Mouse (Mus musculus) liver, postnatal 0 days (tissue): Measurements from ENCODE around the gene Ppcs. TPM values are rescaled to one million over a fixed set of nuclear protein-coding genes. Genes with fewer than 3 reads are reported as not detected.

ENCODE experiments used
- ATAC-seq: fragments of 200-750 bp; cut with Nextera tagmentation; 2 replicates; pipeline ENCODE4 v1.8.0; 2017; ENCODE audit warnings: mild to moderate bottlenecking, moderate library complexity
- DNase-seq: peaks from one replicate; pipeline ENCODE4 v3.0.0-alpha.2; 2016
- H3K27ac ChIP-seq: fragments of 300-500 bp; sonication (generic); 2 replicates; pipeline ENCODE4 v1.5.1; 2014; ENCODE audit warnings: antibody characterized with exemption, moderate library complexity, mild to moderate bottlenecking, low read depth
- H3K27me3 ChIP-seq: fragments of 300-500 bp; sonication (generic); 2 replicates; pipeline ENCODE4 v1.6.1; 2014; ENCODE audit warnings: low read length, control low read depth, mixed read lengths; ENCODE audit not compliant: insufficient read depth
- H3K36me3 ChIP-seq: fragments of 300-500 bp; sonication (generic); replicated peaks from 2 replicates; pipeline ENCODE4 v1.6.1; 2014; ENCODE audit warnings: mild to moderate bottlenecking, control low read depth, low read length, moderate library complexity, mixed read lengths; ENCODE audit not compliant: insufficient read depth
- H3K4me1 ChIP-seq: fragments of 300-500 bp; sonication (generic); 2 replicates; pipeline ENCODE4 v1.6.1; 2014; ENCODE audit warnings: antibody characterized with exemption, mild to moderate bottlenecking, control low read depth; ENCODE audit not compliant: insufficient read depth
- H3K4me2 ChIP-seq: fragments of 300-500 bp; sonication (generic); 2 replicates; pipeline ENCODE4 v1.6.1; 2014; ENCODE audit warnings: low read depth, mild to moderate bottlenecking, low read length, moderate library complexity, mixed read lengths
- H3K4me3 ChIP-seq: fragments of 300-500 bp; sonication (generic); 2 replicates; pipeline ENCODE4 v1.5.1; 2014; ENCODE audit warnings: low read depth, low read length
- H3K9ac ChIP-seq: fragments of 300-500 bp; sonication (generic); replicated peaks from 2 replicates; pipeline ENCODE4 v1.6.1; 2014; ENCODE audit warnings: mild to moderate bottlenecking, moderate library complexity
- H3K9me3 ChIP-seq: fragments of 300-500 bp; sonication (generic); 2 replicates; pipeline ENCODE4 v1.6.1; 2016; ENCODE audit warnings: mild to moderate bottlenecking, control low read depth, low read length, mixed read lengths
- CTCF ChIP-seq: sonication (generic); IDR thresholded peaks from 2 replicates; pipeline ENCODE4 v1.5.1; 2016; ENCODE audit warnings: antibody characterized with exemption, low read depth
- EP300 ChIP-seq: IDR thresholded peaks from 2 replicates; pipeline ENCODE4 v1.6.1; 2016; ENCODE audit warnings: antibody characterized with exemption, low read depth, mild to moderate bottlenecking
- WGBS: fragments of 180-500 bp; shearing (Covaris S2); extraction: QIAGEN DNeasy Blood & Tissue Kit; methylation state at CpG from one replicate; pipeline ENCODE4 v1.1.7; 2014; ENCODE audit not compliant: insufficient replicate concordance; 5-methylcytosine and 5-hydroxymethylcytosine counted together
- polyA plus RNA-seq: library from polyadenylated mRNA; unstranded; fragments of >200 nt; fragmentation: Nextera tagmentation; extraction: Ambion mirVana; gene quantifications from 2 replicates; pipeline ENCODE4 v1.2.1, GENCODE M21; 2015

The Ppcs gene
- 33.0 and 37.0 TPM in 2 replicates for polyA plus RNA-seq

- Histone ChIP-seq H3K9me3 (no peaks in the 10 kb centered on the region), H3K4me3 (peak within 1 kb of the TSS; percentile 69), H3K27ac (peak within 1 kb of the TSS; percentile 92), H3K9ac (peak within 1 kb of the TSS; percentile 84), H3K4me2 (peak within 1 kb of the TSS; percentile 94), H3K4me1 (peaks cover 46% of the 10 kb centered on the region), H3K36me3 (no peaks in the 10 kb centered on the region; the same call in 1 of the 2 replicates), H3K27me3 (no peaks in the 10 kb centered on the region)
- peak; percentile 47 for TF ChIP-seq CTCF
- 0 out of 2 replicates have a peak, but pooled peaks have one; percentile 42 for TF ChIP-seq EP300
- WGBS = under 1% methylated on average over 52 of the region's 52 CpGs
- ATAC-seq (peak; percentile 92), DNase-seq (peak; percentile 92)
Observed at GRCm38 (mm10) chr4:119422294-119422964, at the start of gene Ppcs, which contains the start of gene Zmynd12. Gene Ppcs (minus strand): TSS chr4:119422420. Gene Zmynd12 (plus strand): TSS chr4:119422814.

- DNase-seq (peak; percentile 52), ATAC-seq (peak; percentile 43; the same call in 1 of the 2 replicates)
- Histone ChIP-seq H3K9ac (no peak overlapping the region), H3K4me2 (no peak overlapping the region), H3K27me3 (no peaks in the 10 kb centered on the region), H3K4me1 (no peaks in the 10 kb centered on the region), H3K9me3 (no peaks in the 10 kb centered on the region), H3K36me3 (no peaks in the 10 kb centered on the region), H3K4me3 (no peak overlapping the region), H3K27ac (no peak overlapping the region)
- 49% methylated on average over 16 of the region's 16 CpGs for WGBS
- TF ChIP-seq CTCF (no peak), EP300 (no peak)
Observed at GRCm38 (mm10) chr4:119467720-119468380, 45.6 kb upstream of the Ppcs start.

GRCm38 (mm10) chr4:119465841-119466240 is 43.6 kb upstream of the Ppcs start:
- Histone ChIP-seq H3K27ac (no peak overlapping the region), H3K9ac (no peak overlapping the region), H3K4me2 (no peak overlapping the region), H3K27me3 (no peaks in the 10 kb centered on the region), H3K4me1 (no peaks in the 10 kb centered on the region), H3K36me3 (no peaks in the 10 kb centered on the region), H3K4me3 (no peak overlapping the region), H3K9me3 (no peaks in the 10 kb centered on the region)
- TF ChIP-seq CTCF (no peak), EP300 (no peak)
- ATAC-seq (no peak), DNase-seq (no peak)
- 81% methylated on average over 5 of the region's 5 CpGs for WGBS

- no peak overlapping the region for H3K4me3 ChIP-seq
- H3K4me1 ChIP-seq = no peaks in the 10 kb centered on the region
- no peak overlapping the region for H3K9ac ChIP-seq
- DNase-seq = no peak
- H3K9me3 ChIP-seq = no peaks in the 10 kb centered on the region
- ATAC-seq = no peak
- H3K36me3 ChIP-seq = no peaks in the 10 kb centered on the region
- WGBS = 56% methylated on average over 13 of the region's 13 CpGs
- H3K27me3 ChIP-seq = no peaks in the 10 kb centered on the region
- no peak overlapping the region for H3K27ac ChIP-seq
- TF ChIP-seq EP300 (no peak), CTCF (no peak)
- no peak overlapping the region for H3K4me2 ChIP-seq
Observed at GRCm38 (mm10) chr4:119463756-119464419, 41.7 kb upstream of the Ppcs start.

GRCm38 (mm10) chr4:119462858-119463755 is 40.9 kb upstream of the Ppcs start:
- no peaks in the 10 kb centered on the region for H3K9me3 ChIP-seq
- no peak overlapping the region for H3K4me3 ChIP-seq
- 0 out of 2 replicates have a peak, but pooled peaks have one; percentile 25 for ATAC-seq
- no peak overlapping the region for H3K27ac ChIP-seq
- no peaks in the 10 kb centered on the region for H3K36me3 ChIP-seq
- no peak for DNase-seq
- H3K4me2 ChIP-seq = no peak overlapping the region
- H3K4me1 ChIP-seq = no peaks in the 10 kb centered on the region
- 58% methylated on average over 11 of the region's 11 CpGs for WGBS
- no peaks in the 10 kb centered on the region for H3K27me3 ChIP-seq
- H3K9ac ChIP-seq = no peak overlapping the region
- TF ChIP-seq CTCF (no peak), EP300 (no peak)
